9 mouse cellular contexts compared by ENCODE assay signal in genomic region chr9:107526198-107527026, GRCm38 (mm10). TPM values are rescaled to one million over a fixed set of nuclear protein-coding genes. Genes with fewer than 3 reads are reported as not detected.
DNase-seq lines count a peak whose midpoint lies in the region; ATAC-seq and TF ChIP-seq lines count a peak whose summit lies in the region.
"Had no signal": no experiment of that assay in that cellular context is flagged by ENCODE, and none has a peak within 500 bp of the region (broad histone marks: within the 10 kb centered on the region; RNA-seq: fewer than 3 reads in every experiment).

No protein-coding gene starts in this region.

- intact Hi-C loops in heart, adult 2 months (cut with DNase I): no loop called here

- H3K4me1 ChIP-seq in cerebellum, adult 2 months (ENCODE audit: control insufficient read depth, insufficient read depth, low read length): no peaks in the 10 kb centered on the region
- H3K4me1 ChIP-seq in embryonic facial prominence, embryonic 10.5 days: peaks cover 29% of the 10 kb centered on the region
- no peaks in the 10 kb centered on the region for H3K4me1 ChIP-seq in heart, adult 2 months (ENCODE audit: control insufficient read depth, insufficient read depth, low read length)
- no peaks in the 10 kb centered on the region; the same call in 1 of the 2 replicates for H3K4me1 ChIP-seq in kidney, adult 2 months (ENCODE audit: control insufficient read depth, insufficient read depth, low read length)
- H3K4me1 ChIP-seq in midbrain, postnatal 0 days (ENCODE audit: insufficient read depth, low read length): peaks cover 3% of the 10 kb centered on the region; the same call in 1 of the 2 replicates
- peaks cover 8% of the 10 kb centered on the region for H3K4me1 ChIP-seq in spleen, adult 2 months (ENCODE audit: control insufficient read depth, insufficient read depth, insufficient read length)

- no peak overlapping the region for H3K27ac ChIP-seq in cerebellum, adult 2 months (ENCODE audit: insufficient read depth, low read length)
- peak overlapping the region; percentile 48; the same call in 1 of the 2 replicates for H3K27ac ChIP-seq in embryonic facial prominence, embryonic 10.5 days (replicated peaks)
- H3K27ac ChIP-seq in heart, adult 2 months: no peak overlapping the region
- no peak overlapping the region for H3K27ac ChIP-seq in kidney, adult 2 months (ENCODE audit: insufficient read depth, low read depth, low read length)
- no peak overlapping the region for H3K27ac ChIP-seq in midbrain, postnatal 0 days (ENCODE audit: low read depth, low read length)
- no peak overlapping the region for H3K27ac ChIP-seq in spleen, adult 2 months (ENCODE audit: insufficient read depth, low read length)
- H3K27ac ChIP-seq: macrophage had no signal

- H3K27me3 ChIP-seq in cerebellum, adult 2 months (ENCODE audit: control insufficient read depth, insufficient read depth, low read length): no peaks in the 10 kb centered on the region
- H3K27me3 ChIP-seq in embryonic facial prominence, embryonic 10.5 days (replicated peaks; ENCODE audit: low read depth, poor library complexity, severe bottlenecking): peaks cover 79% of the 10 kb centered on the region
- peaks cover 8% of the 10 kb centered on the region; the same call in 1 of the 2 replicates for H3K27me3 ChIP-seq in heart, adult 2 months (ENCODE audit: control insufficient read depth, insufficient read depth, low read length)
- H3K27me3 ChIP-seq in kidney, adult 2 months (replicated peaks; ENCODE audit: control insufficient read depth, insufficient read depth, low read length): no peaks in the 10 kb centered on the region
- peaks cover 5% of the 10 kb centered on the region; the same call in 1 of the 2 replicates for H3K27me3 ChIP-seq in midbrain, postnatal 0 days (ENCODE audit: insufficient read depth, low read length)
- peaks cover 7% of the 10 kb centered on the region for H3K27me3 ChIP-seq in spleen, adult 2 months (ENCODE audit: control insufficient read depth, insufficient read depth, low read length)

- peak; percentile 54; the same call in 1 of the 2 replicates for ATAC-seq in midbrain, postnatal 0 days (ENCODE audit: low FRiP score)

- TF ChIP-seq POLR2A in cerebellum, adult 2 months (IDR thresholded peaks at IDR 0.05; ENCODE audit: borderline replicate concordance, insufficient read depth, low read length): no peak
- TF ChIP-seq POLR2A in heart, adult 2 months (IDR thresholded peaks at IDR 0.05; ENCODE audit: insufficient read depth, low read depth, low read length): no peak
- no peak for TF ChIP-seq POLR2A in kidney, adult 2 months (IDR thresholded peaks at IDR 0.05; ENCODE audit: low read depth, low read length)
- no peak for TF ChIP-seq POLR2A in spleen, adult 2 months (IDR thresholded peaks at IDR 0.05; ENCODE audit: low read depth, low read length)

- DNase-seq in cerebellum, adult 11 months: peak; percentile 47
- no peak for DNase-seq in cerebellum, adult 2 months
- peak; percentile 90 for DNase-seq in embryonic facial prominence, embryonic 10.5 days (ENCODE audit: low spot score)
- peak; percentile 62 to 72 for DNase-seq in heart, adult 2 months
- peak; percentile 84 for DNase-seq in kidney, adult 2 months
- peak; percentile 88 for DNase-seq in liver
- DNase-seq in midbrain, postnatal 0 days (ENCODE audit: low spot score): peak; percentile 62
- DNase-seq in spleen, adult 2 months (ENCODE audit: low read depth in 1 of 2, low spot score in 2 of 2): peak; percentile 25 to 61

- 32% methylated on average over 44 of the region's 44 CpGs for WGBS in cerebellum, adult 2 months
- 4% methylated on average over 44 of the region's 44 CpGs for WGBS in embryonic facial prominence, embryonic 10.5 days
- WGBS in heart, adult 2 months: 14% methylated on average over 44 of the region's 44 CpGs
- WGBS in kidney, adult 2 months: 6% methylated on average over 44 of the region's 44 CpGs
- WGBS in midbrain, postnatal 0 days: 8% methylated on average over 44 of the region's 44 CpGs
- WGBS in spleen, adult 2 months: 11% methylated on average over 44 of the region's 44 CpGs

- H3K9me3 ChIP-seq in embryonic facial prominence, embryonic 10.5 days: no peaks in the 10 kb centered on the region
- no peaks in the 10 kb centered on the region for H3K9me3 ChIP-seq in midbrain, postnatal 0 days (ENCODE audit: low read length)

- peak overlapping the region; percentile 52 for H3K4me2 ChIP-seq in midbrain, postnatal 0 days (ENCODE audit: low read depth, low read length, poor library complexity, severe bottlenecking)

- no peak for TF ChIP-seq CTCF in cerebellum, adult 2 months (IDR thresholded peaks at IDR 0.05; ENCODE audit: borderline replicate concordance, insufficient read depth, low read depth, low read length)
- TF ChIP-seq CTCF in heart, adult 2 months (IDR thresholded peaks at IDR 0.05): no peak
- TF ChIP-seq CTCF in kidney, adult 2 months (conservative IDR thresholded peaks at IDR 0.05; ENCODE audit: insufficient read depth, insufficient read length, low read depth, low read length): no peak
- peak; percentile 57 for TF ChIP-seq CTCF in midbrain, postnatal 0 days (IDR thresholded peaks at IDR 0.05)
- no peak for TF ChIP-seq CTCF in spleen, adult 2 months (IDR thresholded peaks at IDR 0.05; ENCODE audit: extremely low read depth, insufficient read depth, insufficient read length, insufficient replicate concordance)

- no peaks in the 10 kb centered on the region for H3K79me2 ChIP-seq in heart, adult 2 months (replicated peaks; ENCODE audit: control insufficient read depth, insufficient read depth, low read length)

- no peaks in the 10 kb centered on the region for H3K36me3 ChIP-seq in embryonic facial prominence, embryonic 10.5 days (replicated peaks)
- no peaks in the 10 kb centered on the region for H3K36me3 ChIP-seq in heart, adult 2 months (ENCODE audit: control insufficient read depth, insufficient read depth, low read length)
- no peaks in the 10 kb centered on the region for H3K36me3 ChIP-seq in kidney, adult 2 months (ENCODE audit: control insufficient read depth, insufficient read depth, low read length)
- peaks cover 11% of the 10 kb centered on the region; the same call in 1 of the 2 replicates for H3K36me3 ChIP-seq in midbrain, postnatal 0 days (ENCODE audit: insufficient read depth, low read length)
- no peaks in the 10 kb centered on the region for H3K36me3 ChIP-seq in spleen, adult 2 months (ENCODE audit: control insufficient read depth, insufficient read depth, low read length)

- no peak overlapping the region for H3K9ac ChIP-seq in heart, adult 2 months (ENCODE audit: low read depth, low read length)
- peak overlapping the region; percentile 1; the same call in 1 of the 2 replicates for H3K9ac ChIP-seq in midbrain, postnatal 0 days (replicated peaks; ENCODE audit: low read length, poor library complexity, severe bottlenecking)

- no peak for TF ChIP-seq EP300 in heart, adult 2 months (IDR thresholded peaks at IDR 0.05; ENCODE audit: insufficient read depth, low read depth, low read length)

- no peak overlapping the region for H3K4me3 ChIP-seq in cerebellum, adult 2 months (replicated peaks; ENCODE audit: insufficient read depth, low read depth, low read length)
- peak overlapping the region; percentile 59 for H3K4me3 ChIP-seq in embryonic facial prominence, embryonic 10.5 days
- 0 out of 2 replicates have a peak overlapping the region, but pooled peaks have one; percentile 14 for H3K4me3 ChIP-seq in heart, adult 2 months
- H3K4me3 ChIP-seq in kidney, adult 2 months (ENCODE audit: insufficient read depth, low read depth, low read length): peak overlapping the region; percentile 17; the same call in 1 of the 2 replicates
- peak overlapping the region; percentile 25 for H3K4me3 ChIP-seq in midbrain, postnatal 0 days (ENCODE audit: low read depth, low read length)
- H3K4me3 ChIP-seq in spleen, adult 2 months (ENCODE audit: extremely low read depth, insufficient read depth, insufficient read length): peak overlapping the region; percentile 25; the same call in 1 of the 2 replicates

RNA-seq across cellular contexts. Expression of gene Tmem115, which starts 7.3 kb away (rescaled TPM):
- 44.3 and 44.6 TPM in 2 replicates for polyA plus RNA-seq in cerebellum, adult 2 months (2012; rRNA removed)
- 37.9 and 39.3 TPM in 2 replicates for polyA plus RNA-seq in embryonic facial prominence, embryonic 10.5 days (2016; fragmentation: Nextera tagmentation; extraction: Ambion mirVana)
- 10 to 100 TPM; 20.3 to 22.9 TPM for total RNA-seq in heart, adult 2 months (2021)
- polyA plus RNA-seq in heart, adult 2 months (2012; rRNA removed): 25.9 and 28.3 TPM in 2 replicates
- polyA plus RNA-seq in kidney, adult 2 months (2012; rRNA removed): 52.1 and 63.6 TPM in 2 replicates
- total RNA-seq in midbrain, postnatal 0 days (2014; rRNA removed): 57.8 and 70.4 TPM in 2 replicates
- polyA plus RNA-seq in midbrain, postnatal 0 days (2015; fragmentation: Nextera tagmentation; extraction: Ambion mirVana): 51.9 and 53.6 TPM in 2 replicates
- polyA plus RNA-seq in spleen, adult 2 months (2012; rRNA removed): 28.6 and 33.4 TPM in 2 replicates

RNA-seq across cellular contexts. Expression of gene Cyb561d2, which starts 15.6 kb away (rescaled TPM):
- 21.2 and 21.5 TPM in 2 replicates for polyA plus RNA-seq in cerebellum, adult 2 months (2012; rRNA removed)
- 16.4 and 16.7 TPM in 2 replicates for polyA plus RNA-seq in embryonic facial prominence, embryonic 10.5 days (2016; fragmentation: Nextera tagmentation; extraction: Ambion mirVana)
- total RNA-seq in heart, adult 2 months (2021): 1 to 10 TPM; 3.2 to 4.3 TPM
- polyA plus RNA-seq in heart, adult 2 months (2012; rRNA removed): 10.6 and 11.0 TPM in 2 replicates
- polyA plus RNA-seq in kidney, adult 2 months (2012; rRNA removed): 62.6 and 77.4 TPM in 2 replicates
- total RNA-seq in midbrain, postnatal 0 days (2014; rRNA removed): 39.0 and 50.8 TPM in 2 replicates
- 50.0 and 58.1 TPM in 2 replicates for polyA plus RNA-seq in midbrain, postnatal 0 days (2015; fragmentation: Nextera tagmentation; extraction: Ambion mirVana)
- polyA plus RNA-seq in spleen, adult 2 months (2012; rRNA removed): 33.1 and 42.8 TPM in 2 replicates

RNA-seq across cellular contexts. Expression of gene Nprl2, which starts 15.6 kb away (rescaled TPM):
- 64.1 and 70.7 TPM in 2 replicates for polyA plus RNA-seq in cerebellum, adult 2 months (2012; rRNA removed)
- polyA plus RNA-seq in embryonic facial prominence, embryonic 10.5 days (2016; fragmentation: Nextera tagmentation; extraction: Ambion mirVana): 35.2 and 39.4 TPM in 2 replicates
- 10 to 100 TPM; 17.2 to 22.1 TPM for total RNA-seq in heart, adult 2 months (2021)
- polyA plus RNA-seq in heart, adult 2 months (2012; rRNA removed): 33.6 and 40.9 TPM in 2 replicates
- polyA plus RNA-seq in kidney, adult 2 months (2012; rRNA removed): 61.5 and 62.6 TPM in 2 replicates
- 55.5 and 68.7 TPM in 2 replicates for total RNA-seq in midbrain, postnatal 0 days (2014; rRNA removed)
- polyA plus RNA-seq in midbrain, postnatal 0 days (2015; fragmentation: Nextera tagmentation; extraction: Ambion mirVana): 60.0 and 66.5 TPM in 2 replicates
- polyA plus RNA-seq in spleen, adult 2 months (2012; rRNA removed): 24.4 and 26.3 TPM in 2 replicates

RNA-seq across cellular contexts. Expression of gene Zmynd10, which starts 20.7 kb away (rescaled TPM):
- polyA plus RNA-seq in cerebellum, adult 2 months (2012; rRNA removed): 1.6 and 2.3 TPM in 2 replicates
- 0.97 and 1.2 TPM in 2 replicates for polyA plus RNA-seq in embryonic facial prominence, embryonic 10.5 days (2016; fragmentation: Nextera tagmentation; extraction: Ambion mirVana)
- total RNA-seq in heart, adult 2 months (2021): not detected
- 0.64 and 1.3 TPM in 2 replicates for polyA plus RNA-seq in heart, adult 2 months (2012; rRNA removed)
- polyA plus RNA-seq in kidney, adult 2 months (2012; rRNA removed): 52.6 and 52.9 TPM in 2 replicates
- total RNA-seq in midbrain, postnatal 0 days (2014; rRNA removed): 3.3 and 4.2 TPM in 2 replicates
- 4.9 and 5.0 TPM in 2 replicates for polyA plus RNA-seq in midbrain, postnatal 0 days (2015; fragmentation: Nextera tagmentation; extraction: Ambion mirVana)
- 0.84 and 0.88 TPM in 2 replicates for polyA plus RNA-seq in spleen, adult 2 months (2012; rRNA removed)
- polyA plus RNA-seq: macrophage had no signal

RNA-seq across cellular contexts. Expression of gene Rassf1, which starts 24.9 kb away (rescaled TPM):
- polyA plus RNA-seq in cerebellum, adult 2 months (2012; rRNA removed): 30.3 and 32.3 TPM in 2 replicates
- 45.3 and 46.5 TPM in 2 replicates for polyA plus RNA-seq in embryonic facial prominence, embryonic 10.5 days (2016; fragmentation: Nextera tagmentation; extraction: Ambion mirVana)
- 10 to 100 TPM; 12.6 to 13.4 TPM for total RNA-seq in heart, adult 2 months (2021)
- 15.5 and 18.5 TPM in 2 replicates for polyA plus RNA-seq in heart, adult 2 months (2012; rRNA removed)
- 23.0 and 24.0 TPM in 2 replicates for polyA plus RNA-seq in kidney, adult 2 months (2012; rRNA removed)
- 21.1 and 25.7 TPM in 2 replicates for total RNA-seq in midbrain, postnatal 0 days (2014; rRNA removed)
- 33.4 and 36.6 TPM in 2 replicates for polyA plus RNA-seq in midbrain, postnatal 0 days (2015; fragmentation: Nextera tagmentation; extraction: Ambion mirVana)
- 20.9 and 23.5 TPM in 2 replicates for polyA plus RNA-seq in spleen, adult 2 months (2012; rRNA removed)

Comparison
In these comparisons a context has a peak if more than half of its experiments do, and no peak if none do; other contexts are left out.
1. DNase-seq: peak in cerebellum, adult 11 months (single experiment), embryonic facial prominence, embryonic 10.5 days (single experiment), heart, adult 2 months (2 of 2), kidney, adult 2 months (single experiment), liver (single experiment), midbrain, postnatal 0 days (single experiment) and spleen, adult 2 months (2 of 2); none in cerebellum, adult 2 months (0 of 2).